Mouse (Mus musculus): ENCODE measurements around the gene Tmem255a.

Gene Tmem255a

DNA sequence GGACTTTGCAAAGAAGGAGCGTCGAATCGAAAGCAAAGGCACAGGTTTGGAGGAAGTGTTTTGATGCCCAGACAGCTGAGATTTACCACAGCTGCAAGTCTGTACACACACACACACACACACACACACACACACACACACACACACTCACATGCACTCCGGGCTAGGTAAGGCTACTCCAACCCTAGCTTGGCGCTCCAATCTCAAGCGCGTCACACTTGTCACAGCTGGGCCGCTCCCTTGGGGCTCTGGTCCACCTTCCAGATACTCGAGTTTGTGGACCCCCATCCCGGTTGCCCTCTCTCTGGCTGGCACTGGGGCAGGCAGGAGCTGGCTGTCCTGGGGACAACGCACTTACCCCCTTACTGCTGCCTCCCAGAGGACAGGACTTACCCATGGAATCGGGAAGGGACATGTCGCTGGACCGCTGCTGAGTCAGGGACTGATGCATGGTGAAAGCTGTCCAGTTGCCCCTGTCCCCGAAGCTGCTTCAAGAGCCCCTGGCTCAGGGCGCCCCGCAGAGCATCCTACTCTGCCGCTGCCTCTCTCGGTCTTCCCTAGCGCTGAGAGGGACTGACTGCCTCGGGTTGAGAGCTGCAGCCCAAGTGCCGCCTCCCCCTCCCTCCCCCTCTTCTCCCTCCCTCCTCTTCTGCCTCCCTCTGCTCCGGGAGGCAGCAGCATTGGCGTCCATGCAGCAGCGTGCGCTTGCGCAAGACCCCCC is at the start of gene Tmem255a:
Gene Tmem255a, minus strand, starts transcription at position 589 of the 721 bp plus-strand sequence.
- peak; percentile 5 for DNase-seq

DNA sequence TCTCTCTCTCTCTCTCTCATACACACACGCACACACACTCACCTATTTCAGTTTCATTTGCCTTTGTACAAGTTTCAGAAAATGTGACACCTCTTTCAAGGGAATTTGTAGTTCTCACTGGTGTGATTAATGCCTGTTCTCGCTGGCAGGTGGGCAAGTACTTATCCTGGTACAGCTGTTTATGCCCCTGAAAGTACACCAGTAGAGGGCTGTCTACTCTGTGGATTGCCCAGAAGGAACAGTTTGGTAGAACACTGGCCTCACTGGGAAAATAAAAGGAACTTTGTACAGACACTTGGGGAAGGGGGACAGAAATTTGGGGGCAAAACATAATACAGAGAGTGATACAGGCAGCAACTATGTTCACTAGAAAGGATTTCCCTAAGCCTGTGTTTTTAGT is 7.4 kb upstream of the Tmem255a start:
- no peak for DNase-seq

DNA sequence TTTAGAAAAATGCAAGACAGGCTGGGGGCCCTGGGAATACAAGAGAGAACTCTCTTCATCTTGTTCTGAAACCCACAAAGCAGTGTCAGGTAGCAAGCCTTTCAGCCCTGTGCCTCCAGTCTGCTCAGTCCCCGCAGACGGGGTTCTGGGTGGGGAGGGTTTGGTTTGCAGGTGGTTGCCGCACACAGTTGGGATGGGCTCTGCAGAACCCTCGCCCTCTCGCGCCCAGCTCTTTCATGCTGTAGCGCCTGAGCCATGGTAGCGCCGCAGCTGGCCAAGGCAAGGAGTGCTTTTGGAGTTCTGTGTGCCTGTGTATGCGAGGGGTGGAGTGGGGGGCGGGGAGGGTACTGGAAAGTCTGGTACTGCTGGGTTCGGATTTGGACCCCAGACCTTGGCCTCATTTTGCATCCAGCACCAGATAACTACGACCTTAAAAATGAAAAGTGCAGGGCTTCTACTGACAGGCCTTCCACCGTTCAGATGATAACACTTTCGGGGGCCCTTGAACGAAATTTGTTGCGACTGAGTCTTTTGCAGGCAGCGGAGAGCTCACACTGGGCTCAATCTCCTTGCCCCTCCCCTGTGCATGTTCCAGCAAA is 1.8 kb downstream of the Tmem255a start:
- no peak for DNase-seq

DNA sequence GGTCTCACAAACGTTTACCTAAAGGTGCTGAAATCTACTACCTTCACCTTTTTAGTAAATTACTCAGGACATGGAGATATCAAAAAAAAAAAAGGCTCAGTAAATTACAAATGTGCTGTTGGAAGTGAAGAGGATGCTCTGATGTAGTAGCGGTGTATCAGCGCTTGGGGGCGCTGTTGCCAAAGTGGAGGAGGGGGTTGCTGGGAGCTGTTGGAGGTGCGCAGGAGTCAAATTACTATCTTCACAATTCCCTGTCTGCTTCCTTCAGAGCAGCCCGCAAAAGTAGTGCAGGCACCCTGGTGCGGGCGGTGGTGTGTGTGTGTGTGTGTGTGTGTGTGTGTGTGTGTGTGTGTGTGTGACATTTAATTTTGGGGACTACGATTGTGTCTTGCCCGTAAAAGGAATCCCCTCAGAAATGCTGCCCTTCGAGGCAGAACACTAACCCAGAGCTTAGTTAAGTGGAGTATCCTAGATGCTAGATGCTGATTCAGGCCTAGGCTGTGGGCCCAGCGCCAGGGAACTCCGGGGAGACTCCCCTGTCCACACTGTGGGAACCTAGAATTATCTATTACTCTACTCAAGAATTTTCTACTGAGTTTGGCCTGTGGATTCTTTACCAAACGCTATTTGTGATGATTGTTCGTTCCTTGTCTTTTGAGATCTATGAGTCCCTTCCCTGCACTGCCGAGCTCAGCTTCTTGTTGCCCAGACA is 2.4 kb downstream of the Tmem255a start:
- peak; percentile 16 for DNase-seq

DNA sequence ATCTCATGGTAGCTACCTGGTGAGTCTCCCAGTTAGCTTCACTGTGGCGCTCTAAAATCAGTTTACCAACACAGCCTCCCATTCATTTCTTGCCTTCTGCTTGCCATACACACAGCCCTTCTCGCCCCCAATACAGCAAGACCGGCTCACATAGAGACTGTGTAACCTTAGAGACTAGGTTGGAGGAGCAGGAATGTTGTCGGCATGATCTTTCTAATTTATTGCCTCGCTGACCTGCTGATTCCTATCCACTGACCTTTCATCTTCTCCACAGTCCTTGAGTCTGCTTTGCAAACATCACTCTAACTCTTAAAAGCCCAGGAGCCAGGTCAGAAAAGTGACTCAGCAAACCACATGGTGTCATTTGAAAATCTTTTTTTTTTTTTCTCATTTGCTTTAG is 4.6 kb downstream of the Tmem255a start:
- DNase-seq: no peak

DNA sequence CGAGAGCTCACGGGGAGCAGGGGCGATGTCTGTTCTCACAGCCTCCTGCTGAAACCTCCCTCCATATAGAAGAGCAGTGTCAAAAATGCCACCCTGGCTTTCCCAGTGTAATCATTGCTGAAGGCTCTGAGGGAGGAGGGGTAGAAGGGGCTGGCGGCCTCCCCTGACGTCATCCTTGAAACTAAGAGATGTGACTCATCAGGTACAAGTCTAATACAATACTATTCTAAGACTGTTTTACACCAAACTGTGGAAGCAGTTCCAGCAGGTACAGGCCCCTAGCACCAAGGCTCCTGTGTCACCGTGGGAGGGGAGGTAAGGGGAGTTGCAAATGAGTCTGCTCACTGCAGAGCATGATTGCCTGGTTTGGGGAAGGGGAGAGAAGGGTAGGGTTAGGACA is 5.1 kb downstream of the Tmem255a start:
- no peak for DNase-seq

DNA sequence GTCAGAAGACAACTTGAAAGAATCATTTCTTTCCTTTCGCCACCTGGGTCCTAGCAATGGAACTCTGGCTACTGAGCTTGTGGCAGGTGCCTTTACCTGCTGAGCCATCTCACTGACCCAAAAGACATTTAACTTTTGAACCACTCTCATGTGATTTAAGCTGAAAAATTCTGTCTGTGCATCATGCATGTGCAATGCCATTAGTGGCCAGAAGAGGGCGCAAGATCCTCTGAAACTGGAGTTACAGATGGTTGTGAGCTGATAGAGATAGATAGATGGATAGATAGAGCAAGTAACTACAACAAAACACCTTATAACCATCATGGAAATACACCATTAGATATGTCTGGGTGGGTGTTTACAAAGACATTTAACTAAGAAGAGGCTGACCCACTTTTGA is 14.5 kb downstream of the Tmem255a start:
- DNase-seq: peak; percentile 16

DNA sequence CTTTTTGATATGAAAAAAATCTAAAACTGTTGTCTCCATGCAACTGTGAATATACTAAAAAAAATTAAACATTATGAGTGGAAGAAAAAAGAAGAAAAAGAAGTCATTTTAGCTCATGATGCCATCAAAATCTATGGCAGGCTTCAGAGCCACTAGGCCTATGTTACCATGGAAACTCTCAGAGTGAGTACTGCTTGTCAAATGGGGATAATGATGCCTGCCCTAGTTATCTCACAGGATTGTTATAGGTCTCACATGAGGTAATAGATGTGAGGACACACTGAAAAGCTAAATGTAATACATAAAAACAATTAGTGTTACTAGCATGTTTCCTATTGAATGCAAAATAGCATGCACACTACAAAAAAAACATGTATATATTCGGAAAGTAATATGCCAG is 22.4 kb downstream of the Tmem255a start:
- DNase-seq: no peak

DNA sequence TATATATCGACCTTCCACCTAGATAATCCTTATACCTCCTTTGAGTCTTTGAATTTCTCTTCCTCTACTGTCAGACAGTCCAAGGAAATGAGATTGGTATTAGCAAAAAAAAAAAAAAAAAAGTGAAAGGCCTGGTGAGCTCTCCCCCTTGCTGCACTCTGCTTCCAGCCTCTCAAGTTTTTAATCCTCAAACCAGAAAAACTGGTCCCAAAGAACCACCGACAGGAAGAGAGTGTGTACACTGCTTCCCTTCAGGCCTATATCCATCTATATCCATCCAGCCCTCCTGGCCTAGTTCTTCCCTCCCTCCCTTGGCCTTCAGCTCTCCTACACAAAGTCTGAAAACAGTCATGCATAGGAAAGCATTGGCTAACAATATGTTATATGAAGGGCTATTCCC is 29.5 kb downstream of the Tmem255a start:
- DNase-seq: no peak

DNA sequence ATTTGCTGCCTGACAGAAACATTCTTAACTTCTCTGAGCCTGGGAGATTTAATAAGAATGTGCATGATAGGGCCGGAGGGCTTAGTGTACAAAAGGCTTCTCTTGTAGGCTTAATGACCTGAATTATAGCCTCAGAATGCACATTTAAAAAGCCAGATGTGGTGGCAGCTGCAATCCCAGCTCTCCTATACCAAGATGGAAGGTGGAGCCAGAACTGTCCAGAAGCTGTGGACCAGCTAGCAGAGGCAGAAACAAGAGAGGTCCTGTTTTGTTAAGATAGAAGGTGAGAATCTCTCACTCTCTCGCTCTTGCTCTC is 34.6 kb downstream of the Tmem255a start:
- DNase-seq: no peak

DNA sequence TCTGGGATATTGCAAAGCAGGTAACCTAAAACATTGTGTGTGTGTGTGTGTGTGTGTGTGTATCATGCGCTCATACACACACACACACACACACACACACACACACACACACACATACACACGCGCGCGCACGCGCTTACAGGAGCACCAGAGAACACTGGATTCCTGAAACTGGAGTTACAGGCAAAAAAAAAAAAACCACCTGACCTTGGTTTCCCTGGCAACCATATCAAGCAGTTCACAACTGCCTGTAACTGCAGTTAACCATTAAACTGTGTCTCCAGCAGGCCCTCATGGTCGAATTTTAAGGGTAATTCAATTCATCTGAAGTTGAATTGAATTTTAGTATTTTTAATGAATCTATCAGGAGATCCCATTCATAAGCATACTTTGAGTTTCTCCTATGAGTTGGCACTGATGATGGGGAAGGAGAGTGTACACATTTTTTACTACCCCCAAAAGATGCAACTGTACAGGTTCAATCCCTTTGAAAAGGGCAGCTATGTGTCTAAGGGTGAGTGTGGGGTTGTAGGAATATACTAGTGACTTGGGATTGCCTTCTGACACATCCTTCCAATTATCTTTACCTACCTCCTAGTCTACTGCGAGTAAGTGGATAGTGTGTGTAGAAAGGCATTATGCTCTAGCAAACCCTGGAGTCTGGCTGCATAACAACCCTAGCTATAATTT is 35.1 kb downstream of the Tmem255a start:
- no peak for DNase-seq

DNA sequence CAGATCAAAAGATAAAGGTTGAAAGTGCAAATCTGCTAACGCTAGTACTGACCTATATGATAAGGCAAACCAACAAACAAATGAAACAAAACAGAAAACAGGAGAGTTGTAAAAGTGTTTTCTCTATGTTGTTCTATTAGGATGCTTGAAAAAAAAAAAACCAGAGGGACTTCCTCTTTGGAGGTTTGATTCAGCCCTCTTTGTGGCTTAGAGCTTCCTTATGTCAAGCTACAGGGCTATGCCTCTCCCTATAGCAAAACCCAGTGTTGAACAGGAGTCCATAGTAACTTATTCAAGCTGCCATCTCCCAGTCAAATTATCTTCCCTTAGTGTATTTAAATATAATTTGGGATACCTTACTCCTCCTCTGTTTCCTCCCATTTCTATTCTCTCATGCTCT is 44.8 kb downstream of the Tmem255a start:
- no peak for DNase-seq

DNA sequence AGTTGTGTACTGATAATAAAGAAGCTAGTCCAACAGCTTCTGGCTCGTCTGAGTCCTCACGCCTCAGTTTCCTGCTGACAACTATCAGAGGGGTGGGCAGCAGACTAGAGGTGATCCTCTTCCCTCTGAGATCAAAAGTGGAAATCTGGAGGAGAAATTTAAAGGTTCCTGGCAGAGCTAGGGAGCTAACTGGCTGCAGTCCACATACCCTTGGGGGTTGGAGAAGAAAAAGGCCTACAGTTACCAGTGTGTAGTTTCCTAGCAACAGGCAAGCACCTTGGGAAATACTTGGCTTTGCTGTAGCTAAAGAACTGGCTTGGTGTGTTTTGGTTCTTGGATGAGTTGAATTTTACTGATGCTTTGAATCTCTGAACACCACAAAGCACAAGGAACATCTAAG is 50.4 kb downstream of the Tmem255a start:
- DNase-seq: no peak

DNA sequence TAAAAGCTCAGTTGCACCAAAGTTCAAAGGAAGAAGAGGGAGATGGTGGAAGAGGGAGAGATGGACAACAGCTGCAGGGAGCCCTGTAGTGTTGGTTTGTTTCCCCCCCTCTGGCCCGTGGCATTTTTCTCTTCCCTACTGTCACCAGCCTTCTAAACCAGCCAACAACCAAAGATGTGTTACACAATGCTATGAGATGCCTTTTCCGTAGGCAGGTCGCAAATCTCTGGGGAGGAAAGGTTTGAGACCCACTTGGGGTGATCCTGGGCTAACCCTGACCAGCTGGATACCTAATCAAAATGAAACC is 61.8 kb downstream of the Tmem255a start:
- DNase-seq: no peak

DNA sequence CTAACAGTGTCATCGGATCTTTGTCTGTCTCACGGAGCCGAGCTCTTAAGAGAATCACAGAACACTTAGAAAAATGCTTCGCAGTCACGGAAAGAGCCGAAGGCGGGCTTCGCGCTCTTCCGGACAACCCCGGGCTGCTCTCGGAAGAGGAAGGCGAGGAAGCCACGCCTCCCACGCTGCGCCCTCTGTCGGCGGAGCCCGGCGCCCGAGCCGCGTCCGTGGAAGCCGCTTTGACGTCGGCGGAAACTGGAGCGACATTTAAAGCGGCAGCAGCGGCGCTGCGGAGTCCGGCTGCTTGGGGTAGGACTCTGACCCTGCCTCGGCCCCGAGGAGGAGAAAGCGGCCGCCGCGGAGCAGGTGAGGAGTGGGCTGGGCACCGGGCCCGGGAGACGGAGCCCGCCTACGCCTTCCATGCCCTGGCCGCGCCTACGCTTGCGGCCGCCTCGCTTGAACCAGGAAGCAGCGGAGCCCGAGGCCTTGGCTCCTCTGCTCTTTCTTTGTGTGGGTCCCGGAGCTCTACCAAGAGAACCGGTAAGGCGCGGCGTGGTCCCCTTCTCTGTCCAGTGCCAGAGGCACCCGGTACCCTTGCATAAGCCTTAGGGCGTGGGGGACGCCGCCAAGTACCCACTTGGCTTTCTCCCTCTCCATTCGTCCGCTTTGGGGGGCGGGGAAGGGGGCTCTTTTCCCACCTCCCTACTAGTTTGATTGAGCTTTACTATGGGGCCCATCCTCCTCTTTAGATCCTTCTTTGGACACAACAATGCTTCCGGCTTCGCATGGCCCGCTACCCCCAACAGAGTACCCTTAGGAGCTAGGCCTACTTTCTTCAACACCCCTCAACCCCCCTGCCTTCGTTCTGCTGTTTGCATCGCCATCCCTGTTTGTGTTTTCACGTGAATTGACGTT is 62.4 kb downstream of the Tmem255a start, which contains the start of gene Zbtb33:
Gene Zbtb33, plus strand, starts transcription at position 242 of the 906 bp plus-strand sequence.
- peak; percentile 82 for DNase-seq

DNA sequence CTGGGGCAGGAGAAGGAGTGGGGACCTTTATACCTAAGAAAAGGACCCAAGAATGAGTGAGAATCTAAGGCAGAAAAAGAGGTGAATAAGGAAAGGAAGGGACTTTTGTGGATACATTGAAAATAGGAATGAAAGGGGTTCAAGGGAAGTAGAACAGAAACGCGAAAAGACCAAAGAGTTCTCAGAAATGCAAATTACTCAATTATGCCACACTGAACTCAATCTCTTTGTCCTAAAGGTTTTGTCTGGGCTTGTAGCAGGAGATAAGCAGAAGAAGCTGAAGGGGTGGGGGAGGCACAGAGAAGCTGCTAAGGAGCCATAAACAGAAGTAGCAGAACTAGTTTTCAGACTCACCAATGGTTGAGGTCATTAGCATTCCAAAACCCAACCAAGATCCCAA is 66.7 kb downstream of the Tmem255a start:
- DNase-seq: no peak

DNA sequence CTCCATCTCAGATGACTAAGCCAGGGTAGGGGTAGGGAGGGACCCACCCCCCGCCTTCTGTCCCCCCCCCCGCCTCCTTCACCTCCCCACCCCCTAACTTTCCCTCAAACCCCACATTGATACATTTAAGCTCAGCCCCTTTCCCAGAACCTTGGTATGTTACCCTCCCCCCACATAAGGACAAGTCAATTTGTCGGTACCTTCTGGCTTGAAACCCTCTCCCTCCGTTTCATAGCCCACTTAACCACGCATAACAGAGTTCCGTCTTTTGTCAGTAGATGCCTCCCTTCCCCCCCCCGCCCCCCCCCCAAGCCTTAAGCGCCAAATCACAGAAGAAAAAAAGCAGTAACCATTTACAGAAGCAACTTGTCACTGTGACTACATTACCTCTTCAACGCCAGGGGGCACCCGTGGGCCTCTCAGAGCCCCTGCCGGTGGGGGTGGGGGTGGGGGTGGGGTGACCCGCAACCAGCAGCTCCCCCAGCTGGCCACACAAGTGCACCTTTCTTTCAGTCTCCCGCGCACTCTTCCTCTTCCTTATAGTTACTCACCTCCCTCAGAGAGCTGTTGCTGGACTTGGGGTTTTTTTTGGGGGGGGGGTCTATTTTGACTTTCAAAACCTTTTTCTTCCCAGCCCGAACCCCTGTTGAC is 70.5 kb downstream of the Tmem255a start:
- no peak for DNase-seq

DNA sequence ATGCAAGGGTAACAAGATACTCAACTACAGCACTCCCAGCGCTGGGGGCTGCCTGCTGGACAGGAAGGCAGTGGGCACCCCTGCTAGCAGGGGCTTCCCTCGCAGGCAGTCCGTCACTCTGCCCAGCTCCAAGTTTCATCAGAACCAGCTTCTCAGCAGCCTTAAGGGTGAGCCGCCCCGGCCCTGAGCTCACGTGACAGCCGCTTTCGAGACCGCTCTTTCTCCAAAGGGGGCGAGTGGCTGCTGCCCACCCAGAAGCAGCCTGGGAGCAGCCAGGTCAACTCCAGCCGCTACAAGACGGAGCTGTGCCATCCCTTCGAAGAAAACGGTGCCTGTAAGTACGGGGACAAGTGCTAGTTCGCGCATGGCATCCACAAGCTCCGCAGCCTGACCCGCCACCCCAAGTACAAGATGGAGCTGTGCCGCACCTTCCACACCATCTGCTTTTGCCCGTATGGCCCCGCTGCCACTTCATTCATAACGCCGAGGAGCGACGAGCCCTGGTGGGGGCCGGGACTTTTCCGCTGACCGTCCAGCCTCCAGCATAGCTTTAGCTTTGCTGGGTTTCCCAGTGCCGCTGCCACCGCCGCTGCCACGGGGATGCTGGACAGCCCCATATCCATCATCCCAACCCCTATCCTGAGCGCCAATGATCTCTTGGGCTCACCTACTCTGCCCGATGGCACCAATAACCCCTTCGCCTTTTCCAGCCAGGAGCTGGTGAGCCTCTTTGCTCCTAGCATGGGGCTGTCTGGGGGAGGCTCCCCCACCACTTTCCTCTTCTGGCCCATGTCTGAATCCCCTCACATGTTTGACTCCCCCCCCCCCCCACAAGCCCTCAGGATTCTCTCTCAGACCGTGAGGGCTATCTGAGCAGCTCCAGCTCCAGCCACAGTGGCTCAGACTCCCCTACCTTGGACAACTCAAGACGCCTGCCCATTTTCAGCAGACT is 71.3 kb downstream of the Tmem255a start:
- DNase-seq: no peak

DNA sequence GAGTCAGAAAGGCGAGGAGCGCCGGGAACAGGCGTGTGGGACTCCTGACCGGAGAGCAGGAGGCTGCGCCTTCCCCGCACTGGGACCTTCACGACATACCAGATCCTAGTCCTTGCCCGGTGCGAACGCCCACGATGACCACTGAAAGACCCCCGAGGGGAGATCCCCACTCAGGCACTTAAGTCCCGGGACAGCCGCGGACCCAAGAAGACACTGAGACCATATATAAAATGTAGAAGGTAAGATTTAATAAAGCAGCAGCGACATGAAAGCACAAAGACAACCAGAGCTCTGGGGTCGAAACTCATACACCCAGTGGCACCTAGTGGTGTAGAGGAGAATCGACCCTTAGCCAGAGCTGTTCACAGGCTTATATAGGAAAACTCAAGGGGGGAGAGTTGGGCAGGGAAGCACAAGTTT is 72.3 kb downstream of the Tmem255a start:
- peak; percentile 64 for DNase-seq

DNA sequence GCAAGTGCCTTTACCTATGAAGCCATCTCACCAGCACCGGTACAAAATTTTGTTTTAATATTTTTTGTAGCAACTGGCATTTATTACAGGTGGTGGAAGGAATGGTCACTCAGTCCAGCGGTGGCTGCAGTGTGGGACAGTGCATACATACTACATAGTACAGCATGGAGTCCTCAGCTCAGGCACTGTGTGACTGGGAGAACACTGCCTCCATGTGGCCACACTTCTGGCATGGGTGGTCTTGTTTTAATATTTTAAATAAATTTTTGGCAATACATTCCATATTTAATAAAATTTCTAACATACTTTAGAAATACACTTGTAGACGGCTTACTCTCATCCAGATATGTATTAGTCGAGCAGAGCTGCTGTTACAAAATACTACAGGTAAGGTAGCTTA is 85.6 kb downstream of the Tmem255a start:
- no peak for DNase-seq

DNA sequence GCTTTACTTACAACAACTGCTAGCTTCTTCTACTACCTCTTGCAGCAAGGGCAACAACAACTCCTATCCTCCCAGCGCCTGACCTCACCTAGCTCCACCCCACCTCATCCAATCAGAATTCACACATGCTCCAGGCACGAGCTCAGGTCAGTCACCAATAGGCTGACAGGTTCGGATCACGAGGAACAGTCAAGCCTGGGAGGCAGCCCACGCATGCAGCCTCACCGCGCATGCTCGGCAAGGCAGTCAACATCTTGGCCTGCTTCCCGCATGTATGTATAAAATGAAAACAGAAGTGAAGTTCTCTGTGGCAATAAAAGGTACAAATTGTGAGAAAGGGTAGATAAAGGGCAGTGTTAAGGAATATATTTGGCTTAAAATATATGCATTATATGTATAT is 86.2 kb downstream of the Tmem255a start:
- no peak for DNase-seq

All from cerebellum, adult 9-10 months (tissue).